Mouse (Mus musculus) embryonic facial prominence, embryonic 10.5 days (tissue): ENCODE measurements around the gene Phf5a. TPM values are rescaled to one million over a fixed set of nuclear protein-coding genes. Genes with fewer than 3 reads are reported as not detected.
A peak's percentile ranks its signal among the peaks of the same experiment; 100 is the strongest.

Source experiments
- DNase-seq: peaks from one replicate; pipeline ENCODE4 v3.0.0-alpha.2; 2017; ENCODE audit warnings: low spot score
- H3K27ac ChIP-seq: fragments of 300-500 bp; sonication (generic); replicated peaks from 2 replicates; pipeline ENCODE4 v1.5.1; 2016; ENCODE audit warnings: mild to moderate bottlenecking
- H3K27me3 ChIP-seq: fragments of 300-500 bp; sonication (generic); replicated peaks from 2 replicates; pipeline ENCODE4 v1.6.1; 2016; ENCODE audit warnings: low read depth, mild to moderate bottlenecking; ENCODE audit not compliant: poor library complexity, severe bottlenecking
- H3K36me3 ChIP-seq: fragments of 300-500 bp; sonication (generic); replicated peaks from 2 replicates; pipeline ENCODE4 v1.6.1; 2016; ENCODE audit warnings: mild to moderate bottlenecking, moderate library complexity
- H3K4me1 ChIP-seq: fragments of 300-500 bp; sonication (generic); 2 replicates; pipeline ENCODE4 v1.6.1; 2016
- H3K4me3 ChIP-seq: fragments of 300-500 bp; sonication (generic); 2 replicates; pipeline ENCODE4 v1.5.1; 2016; ENCODE audit warnings: mild to moderate bottlenecking, moderate library complexity
- H3K9me3 ChIP-seq: fragments of 300-500 bp; sonication (generic); 2 replicates; pipeline ENCODE4 v1.6.1; 2016; ENCODE audit warnings: mild to moderate bottlenecking
- WGBS: fragments of 180-500 bp; shearing (Covaris S2); methylation state at CpG from one replicate; pipeline ENCODE4 v1.1.7; 2016; 5-methylcytosine and 5-hydroxymethylcytosine counted together
- polyA plus RNA-seq: library from polyadenylated mRNA; unstranded; fragments of >200 nt; fragmentation: Nextera tagmentation; extraction: Ambion mirVana; gene quantifications from 2 replicates; pipeline ENCODE4 v1.2.1, GENCODE M21; 2016

The Phf5a gene
- polyA plus RNA-seq, 1 experiment from 2014 or later = 267 TPM

GRCm38 (mm10) chr15:81839634-81840033 lies 32.1 kb downstream of the Phf5a start:
- Histone ChIP-seq H3K4me3 (no peak overlapping the region), H3K4me1 (peaks cover 32% of the 10 kb centered on the region), H3K27ac (no peak overlapping the region), H3K36me3 (no peaks in the 10 kb centered on the region), H3K27me3 (peaks cover 21% of the 10 kb centered on the region), H3K9me3 (no peaks in the 10 kb centered on the region)
- no peak for DNase-seq
- 69% methylated on average over 5 of the region's 5 CpGs for WGBS

DNA sequence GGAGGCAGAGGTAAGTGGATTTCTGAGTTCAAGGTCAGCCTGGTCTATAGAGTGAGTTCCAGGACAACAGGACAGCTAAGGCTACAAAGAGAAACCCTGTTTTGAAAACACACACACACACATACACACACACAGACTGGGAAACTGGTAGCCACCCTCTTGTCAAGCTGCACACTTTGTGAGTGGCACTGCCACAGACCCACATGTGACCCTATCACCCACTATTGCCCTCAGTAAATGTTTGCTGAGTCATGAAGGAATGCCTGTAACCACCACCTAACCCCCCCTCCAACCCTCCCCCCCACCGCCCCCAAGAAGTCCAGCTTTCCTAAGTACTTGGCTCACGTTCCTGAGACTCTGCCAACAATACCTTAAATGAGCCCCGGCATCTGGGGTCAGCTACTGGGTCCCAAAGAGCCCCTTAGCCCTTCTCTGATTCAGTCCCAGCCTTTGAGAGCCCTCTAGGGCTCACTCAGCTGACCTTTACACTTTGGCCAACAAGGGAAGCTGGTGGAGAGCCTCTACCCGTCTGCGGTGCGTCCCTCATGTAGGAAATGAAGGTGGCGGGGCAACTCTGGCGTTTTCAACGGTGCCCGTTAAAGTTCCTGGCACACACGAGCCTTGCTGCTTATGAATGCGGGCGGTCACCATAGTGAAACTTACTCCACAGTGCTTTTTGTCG lies 33.0 kb downstream of the Phf5a start:
- Histone ChIP-seq H3K4me3 (no peak overlapping the region), H3K36me3 (no peaks in the 10 kb centered on the region), H3K27ac (no peak overlapping the region), H3K27me3 (peaks cover 26% of the 10 kb centered on the region), H3K9me3 (no peaks in the 10 kb centered on the region), H3K4me1 (peaks cover 40% of the 10 kb centered on the region)
- DNase-seq = no peak
- 74% methylated on average over 14 of the region's 14 CpGs for WGBS

DNA sequence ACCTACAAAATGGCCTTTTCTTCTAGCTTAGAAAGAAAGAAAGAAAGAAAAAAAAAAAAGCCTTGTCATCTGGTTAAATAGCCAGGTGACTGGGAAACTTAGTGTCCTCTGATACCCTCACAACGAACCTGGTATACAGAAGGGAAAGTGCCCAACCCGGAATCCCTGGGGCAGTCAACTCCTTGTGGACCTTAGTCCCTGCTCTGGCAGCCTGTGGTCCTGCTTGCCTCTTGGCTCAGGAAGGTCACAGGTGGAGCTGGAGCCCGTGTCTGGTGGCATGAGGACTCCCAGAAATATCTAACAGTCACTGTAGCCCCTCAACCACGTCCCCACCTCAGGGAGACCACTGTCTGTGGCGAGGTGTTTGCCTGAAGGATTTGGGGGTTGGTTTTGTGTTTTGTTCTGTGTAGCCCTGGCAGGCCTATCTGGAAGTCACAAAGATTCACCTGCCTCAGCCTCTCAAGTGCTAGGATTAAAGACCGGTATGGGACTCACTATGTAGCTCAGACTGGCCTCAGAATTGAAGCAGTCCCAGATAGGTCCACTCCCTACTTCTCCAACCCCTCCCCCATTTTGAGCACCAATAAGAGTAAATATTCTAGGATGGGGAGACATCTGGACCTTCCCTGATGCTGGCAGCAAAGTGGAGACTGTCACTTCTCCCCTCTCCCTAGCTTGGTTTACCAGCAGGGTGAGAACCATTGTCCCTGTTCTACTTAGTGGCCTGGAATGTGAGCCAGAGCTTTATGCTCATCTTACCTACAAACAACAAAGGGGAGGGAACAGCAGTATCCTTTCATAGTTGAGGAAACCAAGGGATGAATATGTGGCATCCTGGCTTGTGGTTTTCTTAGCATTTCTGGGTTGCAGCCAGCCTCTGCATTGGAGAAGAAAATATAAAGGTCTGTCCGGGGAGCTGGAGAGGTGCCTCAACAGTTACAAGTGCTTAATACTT lies 34.5 kb downstream of the Phf5a start:
- H3K36me3 ChIP-seq = no peaks in the 10 kb centered on the region
- WGBS = 53% methylated on average over 7 of the region's 7 CpGs

GRCm38 (mm10) chr15:81836124-81836821 lies 35.4 kb downstream of the Phf5a start:
- peaks cover 26% of the 10 kb centered on the region for H3K27me3 ChIP-seq
- WGBS = 1% methylated on average over 33 of the region's 33 CpGs
- no peaks in the 10 kb centered on the region for H3K36me3 ChIP-seq
- peaks cover 46% of the 10 kb centered on the region for H3K4me1 ChIP-seq
- H3K27ac ChIP-seq = peak overlapping the region; percentile 82
- peak overlapping the region; percentile 56 for H3K4me3 ChIP-seq
- no peaks in the 10 kb centered on the region for H3K9me3 ChIP-seq
- peak; percentile 89 for DNase-seq

More for the DNA sequence above, 34.5 kb downstream of the Phf5a start:
- H3K9me3 ChIP-seq = no peaks in the 10 kb centered on the region
- peak overlapping the region; percentile 56; the same call in 1 of the 2 replicates for H3K4me3 ChIP-seq
- peaks cover 42% of the 10 kb centered on the region for H3K4me1 ChIP-seq
- no peak for DNase-seq
- H3K27me3 ChIP-seq = peaks cover 26% of the 10 kb centered on the region
- H3K27ac ChIP-seq = no peak overlapping the region

- Histone ChIP-seq H3K27me3 (peaks cover 26% of the 10 kb centered on the region), H3K9me3 (no peaks in the 10 kb centered on the region), H3K4me3 (no peak overlapping the region), H3K36me3 (no peaks in the 10 kb centered on the region), H3K4me1 (peaks cover 51% of the 10 kb centered on the region), H3K27ac (no peak overlapping the region)
- no peak for DNase-seq
- 73% methylated on average over 10 of the region's 10 CpGs for WGBS
Observed at GRCm38 (mm10) chr15:81835007-81835880, 36.5 kb downstream of the Phf5a start.

DNA sequence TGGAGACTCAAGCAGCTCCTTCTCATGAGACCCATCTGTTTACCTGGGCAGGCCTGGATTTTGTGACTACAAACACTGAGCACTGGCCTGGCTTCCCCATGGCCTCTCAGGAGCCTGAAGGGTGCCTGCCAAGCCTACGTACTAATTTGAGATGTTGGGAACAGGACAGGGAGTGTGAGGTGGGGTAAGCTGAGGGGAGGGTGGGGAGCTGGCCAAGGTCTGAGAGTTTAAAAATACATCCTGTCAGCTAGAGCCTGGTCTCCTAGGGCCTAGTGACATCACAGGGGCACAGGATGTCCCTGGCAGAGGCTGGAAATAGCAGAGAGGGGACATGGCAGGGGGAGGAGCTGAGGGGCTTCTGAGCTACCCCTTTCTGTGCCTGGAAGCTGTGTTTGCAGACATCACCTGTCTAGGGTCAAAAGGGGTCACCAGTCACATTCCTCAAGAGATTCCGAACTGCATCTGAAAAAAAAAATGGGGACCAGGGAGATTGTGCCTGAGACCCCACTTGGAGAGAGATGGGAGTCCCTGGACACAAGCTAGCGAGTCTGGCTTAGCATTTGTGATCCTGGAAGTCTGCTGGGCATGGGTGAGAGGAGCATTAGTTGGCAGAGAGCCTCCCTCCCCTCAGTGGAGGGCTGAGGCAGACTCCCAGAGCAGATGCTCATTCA lies 37.4 kb downstream of the Phf5a start:
- no peak for DNase-seq
- WGBS = 48% methylated on average over 3 of the region's 3 CpGs
- H3K4me3 ChIP-seq = no peak overlapping the region
- H3K27me3 ChIP-seq = peaks cover 26% of the 10 kb centered on the region
- 0 out of 2 replicates have a peak overlapping the region, but pooled peaks have one; percentile 0 for H3K27ac ChIP-seq
- H3K36me3 ChIP-seq = no peaks in the 10 kb centered on the region
- H3K9me3 ChIP-seq = no peaks in the 10 kb centered on the region
- peaks cover 51% of the 10 kb centered on the region for H3K4me1 ChIP-seq

DNA sequence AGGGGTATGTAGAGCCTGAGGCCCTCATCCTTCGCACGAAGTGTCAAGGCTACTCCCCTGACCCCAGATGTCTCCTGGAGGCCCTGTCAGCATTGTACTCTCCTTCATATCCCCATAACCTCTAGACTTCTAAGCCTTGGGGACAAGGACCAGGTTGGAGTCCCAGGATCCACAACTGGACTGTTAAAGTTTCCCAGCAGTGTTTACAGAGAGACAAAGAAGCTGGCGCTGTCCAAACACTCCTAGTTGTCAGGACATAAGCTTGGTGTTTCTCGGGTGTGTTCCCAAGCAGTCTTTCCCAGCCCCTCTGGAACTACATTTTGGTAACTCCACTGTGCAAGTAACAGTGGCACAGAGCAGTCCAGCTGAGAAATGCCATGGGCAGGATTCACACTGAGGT lies 38.2 kb downstream of the Phf5a start:
- no peak overlapping the region for H3K27ac ChIP-seq
- WGBS = 76% methylated on average over 4 of the region's 4 CpGs
- no peaks in the 10 kb centered on the region for H3K9me3 ChIP-seq
- no peak for DNase-seq
- H3K27me3 ChIP-seq = peaks cover 26% of the 10 kb centered on the region
- no peak overlapping the region for H3K4me3 ChIP-seq
- H3K4me1 ChIP-seq = peaks cover 44% of the 10 kb centered on the region
- H3K36me3 ChIP-seq = no peaks in the 10 kb centered on the region

DNA sequence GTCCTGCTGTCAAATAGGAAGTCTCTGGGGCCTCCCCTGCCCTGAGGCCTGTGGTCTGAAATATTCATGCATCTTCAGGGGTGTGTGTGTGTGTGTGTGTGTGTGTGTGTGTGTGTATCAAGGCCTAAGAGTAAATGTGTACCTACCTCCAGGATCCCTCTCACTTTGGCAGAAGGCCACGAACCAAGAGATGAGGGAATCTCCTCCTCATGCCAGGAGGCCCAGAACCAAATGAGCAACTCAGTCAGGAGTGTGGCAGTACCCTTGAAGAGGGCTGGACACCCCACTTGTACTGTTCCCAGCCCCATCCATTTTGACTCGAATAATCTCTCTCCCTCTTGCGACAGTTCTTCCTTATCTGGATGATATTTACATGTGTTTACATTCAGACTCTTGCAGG lies 39.5 kb downstream of the Phf5a start:
- Histone ChIP-seq H3K4me3 (no peak overlapping the region), H3K27me3 (peaks cover 21% of the 10 kb centered on the region), H3K9me3 (no peaks in the 10 kb centered on the region), H3K36me3 (peaks cover 5% of the 10 kb centered on the region), H3K27ac (no peak overlapping the region), H3K4me1 (peaks cover 40% of the 10 kb centered on the region)
- WGBS = 84% methylated on average over 3 of the region's 3 CpGs
- DNase-seq = no peak

GRCm38 (mm10) chr15:81831136-81831825 lies 40.4 kb downstream of the Phf5a start:
- peak overlapping the region; percentile 30; the same call in 1 of the 2 replicates for H3K27ac ChIP-seq
- peak; percentile 92 for DNase-seq
- peak overlapping the region; percentile 11; the same call in 1 of the 2 replicates for H3K4me3 ChIP-seq
- H3K4me1 ChIP-seq = peaks cover 32% of the 10 kb centered on the region
- H3K9me3 ChIP-seq = no peaks in the 10 kb centered on the region
- WGBS = 19% methylated on average over 24 of the region's 24 CpGs
- H3K27me3 ChIP-seq = peaks cover 16% of the 10 kb centered on the region
- peaks cover 14% of the 10 kb centered on the region for H3K36me3 ChIP-seq

- no peak for DNase-seq
Observed at GRCm38 (mm10) chr15:81830530-81830929, 41.2 kb downstream of the Phf5a start.

DNA sequence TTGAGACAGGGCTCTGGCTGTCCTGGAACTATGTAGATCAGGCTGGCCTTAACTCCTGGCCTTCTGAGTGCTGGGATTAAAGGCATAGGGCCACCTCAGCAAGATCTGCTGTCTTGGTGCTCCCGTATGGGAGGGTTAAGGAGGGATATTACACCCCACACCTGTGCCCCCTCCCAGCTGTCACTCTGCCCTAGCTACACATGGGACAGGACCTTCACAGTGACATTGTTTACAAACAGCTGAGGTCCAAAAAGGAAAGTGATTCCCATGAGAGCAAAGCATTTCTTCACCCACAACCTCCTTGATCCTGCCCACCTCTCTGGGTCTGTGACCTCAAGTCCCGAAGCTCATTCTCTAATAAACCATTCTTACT lies 42.5 kb downstream of the Phf5a start:
- 68% methylated on average over 2 of the region's 2 CpGs for WGBS
- Histone ChIP-seq H3K27me3 (0 out of 2 replicates have a peak, but pooled peaks cover under 1% of the 10 kb centered on the region), H3K9me3 (no peaks in the 10 kb centered on the region), H3K27ac (no peak overlapping the region), H3K4me1 (peaks cover 18% of the 10 kb centered on the region), H3K4me3 (no peak overlapping the region), H3K36me3 (peaks cover 35% of the 10 kb centered on the region)
- no peak for DNase-seq

More at GRCm38 (mm10) chr15:81830530-81830929, 41.2 kb downstream of the Phf5a start:
- Histone ChIP-seq H3K4me1 (peaks cover 27% of the 10 kb centered on the region), H3K36me3 (peaks cover 22% of the 10 kb centered on the region), H3K27ac (no peak overlapping the region), H3K9me3 (no peaks in the 10 kb centered on the region), H3K4me3 (no peak overlapping the region), H3K27me3 (peaks cover 14% of the 10 kb centered on the region)
- WGBS = 87% methylated on average over 4 of the region's 4 CpGs
